Mouse (Mus musculus) CH12.LX (cell line): ENCODE measurements around the gene Olfr263. TPM values are rescaled to one million over a fixed set of nuclear protein-coding genes. Genes with fewer than 3 reads are reported as not detected.

ENCODE experiments used
- DNase-seq: peaks from one replicate; pipeline ENCODE4 v3.0.0-alpha.2; 2013; ENCODE audit errors: extremely low read depth
- H3K27ac ChIP-seq: 2 replicates; pipeline ENCODE4 v1.5.1; 2012; ENCODE audit warnings: low read depth, mild to moderate bottlenecking, control low read depth, moderate library complexity; ENCODE audit not compliant: insufficient read depth
- H3K27me3 ChIP-seq: replicated peaks from 2 replicates; pipeline ENCODE3; 2012; ENCODE audit warnings: inconsistent platforms
- H3K36me3 ChIP-seq, 2 experiments: replicated peaks in 1 of 2; 2 replicates each; pipeline versions ENCODE3 to v1.6.1; 2012; ENCODE audit warnings: inconsistent platforms in 1 of 2, low read length in 1 of 2, mild to moderate bottlenecking in 1 of 2, mixed read lengths in 1 of 2, moderate library complexity in 1 of 2; ENCODE audit not compliant: control insufficient read depth in 1 of 2, insufficient read depth in 1 of 2
- H3K4me1 ChIP-seq, 2 experiments: 2 replicates each; pipeline ENCODE4 v1.6.1; 2012; ENCODE audit warnings: inconsistent platforms in 1 of 2, moderate library complexity in 1 of 2; ENCODE audit not compliant: insufficient read depth in 2 of 2, control insufficient read depth in 1 of 2
- H3K4me2 ChIP-seq: 2 replicates; pipeline ENCODE4 v1.6.1; 2012; ENCODE audit warnings: low read depth, mild to moderate bottlenecking, control low read depth; ENCODE audit not compliant: poor library complexity, insufficient read depth, severe bottlenecking
- H3K4me3 ChIP-seq, 3 experiments: fragments of 150-350 bp in 1 of 3; sonication (generic) in 1 of 3; replicated peaks in 1 of 3; 2 replicates each; pipeline versions ENCODE3 to v1.5.1; 2011 to 2012; ENCODE audit warnings: low read depth in 2 of 3, low read length in 2 of 3, mild to moderate bottlenecking in 2 of 3, moderate library complexity in 2 of 3, control low read depth in 1 of 3, improper control_type of control experiment in 1 of 3, inconsistent platforms in 1 of 3, mixed read lengths in 1 of 3; ENCODE audit not compliant: poor library complexity in 1 of 3
- H3K79me2 ChIP-seq: replicated peaks from 2 replicates; pipeline ENCODE4 v1.6.1; 2012; ENCODE audit warnings: mild to moderate bottlenecking, moderate library complexity; ENCODE audit not compliant: control insufficient read depth, poor library complexity, insufficient read depth, severe bottlenecking; ENCODE audit errors: extremely low read depth
- H3K9ac ChIP-seq: 2 replicates; pipeline ENCODE4 v1.6.1; 2012; ENCODE audit warnings: low read depth, mild to moderate bottlenecking, control low read depth, moderate library complexity; ENCODE audit not compliant: insufficient read depth
- H3K9me3 ChIP-seq: replicated peaks from 2 replicates; pipeline ENCODE3; 2012; ENCODE audit warnings: low read length, inconsistent platforms, mixed read lengths
- CHD1 ChIP-seq: IDR thresholded peaks from 2 replicates; pipeline ENCODE4 v1.6.1; 2012; ENCODE audit warnings: low read depth, low read length, improper control_type of control experiment, inconsistent platforms
- CTCF ChIP-seq, 2 experiments: IDR thresholded peaks in 1 of 2; conservative IDR thresholded peaks in 1 of 2; 2 replicates each; pipeline ENCODE4 v1.5.1; 2011 to 2012; ENCODE audit warnings: low read depth in 2 of 2, low read length in 2 of 2, improper control_type of control experiment in 1 of 2, inconsistent platforms in 1 of 2, mild to moderate bottlenecking in 1 of 2, moderate library complexity in 1 of 2
- ELF1 ChIP-seq: IDR thresholded peaks from 2 replicates; pipeline ENCODE4 v1.6.1; 2014; ENCODE audit warnings: low read depth, mild to moderate bottlenecking, inconsistent platforms, low read length, improper control_type of control experiment
- HCFC1 ChIP-seq: IDR thresholded peaks from 2 replicates; pipeline ENCODE4 v1.6.1; 2012; ENCODE audit warnings: low read depth, mild to moderate bottlenecking, inconsistent platforms, low read length, improper control_type of control experiment
- IRF4 ChIP-seq: IDR thresholded peaks from 2 replicates; pipeline ENCODE4 v1.6.1; 2014; ENCODE audit warnings: low read depth, mild to moderate bottlenecking, inconsistent platforms, low read length, improper control_type of control experiment
- JUND ChIP-seq: conservative IDR thresholded peaks from 2 replicates; pipeline ENCODE4 v1.6.1; 2011; ENCODE audit warnings: low read depth, low read length, improper control_type of control experiment
- KAT2A ChIP-seq: IDR thresholded peaks from 2 replicates; pipeline ENCODE4 v1.6.1; 2012; ENCODE audit warnings: low read length, improper control_type of control experiment, inconsistent platforms; ENCODE audit not compliant: insufficient replicate concordance
- MAFK ChIP-seq: IDR thresholded peaks from 2 replicates; pipeline ENCODE4 v1.6.1; 2011; ENCODE audit warnings: low read length, improper control_type of control experiment; ENCODE audit not compliant: insufficient replicate concordance
- MAZ ChIP-seq: IDR thresholded peaks from 2 replicates; pipeline ENCODE4 v1.6.1; 2012; ENCODE audit warnings: low read depth, mild to moderate bottlenecking, inconsistent platforms, low read length, improper control_type of control experiment, moderate library complexity
- MEF2A ChIP-seq: IDR thresholded peaks from 2 replicates; pipeline ENCODE4 v1.6.1; 2014; ENCODE audit warnings: low read depth, mild to moderate bottlenecking, inconsistent platforms, low read length, improper control_type of control experiment, borderline replicate concordance
- MXI1 ChIP-seq: IDR thresholded peaks from 2 replicates; pipeline ENCODE4 v1.6.1; 2011; ENCODE audit warnings: mild to moderate bottlenecking, low read depth, low read length, improper control_type of control experiment
- MYC ChIP-seq: IDR thresholded peaks from 2 replicates; pipeline ENCODE4 v1.6.1; 2011; ENCODE audit warnings: low read depth, mild to moderate bottlenecking, improper control_type of control experiment, low read length
- NELFE ChIP-seq: IDR thresholded peaks from 2 replicates; pipeline ENCODE4 v1.6.1; 2011; ENCODE audit warnings: low read depth, low read length, improper control_type of control experiment
- NRF1 ChIP-seq: IDR thresholded peaks from 2 replicates; pipeline ENCODE4 v1.6.1; 2014; ENCODE audit warnings: low read depth, mild to moderate bottlenecking, inconsistent platforms, low read length, improper control_type of control experiment, moderate library complexity
- POLR2A ChIP-seq: IDR thresholded peaks from 2 replicates; pipeline ENCODE4 v1.6.1; 2011; ENCODE audit warnings: low read depth, mild to moderate bottlenecking, improper control_type of control experiment, low read length
- RAD21 ChIP-seq: IDR thresholded peaks from 2 replicates; pipeline ENCODE4 v1.6.1; 2011; ENCODE audit warnings: low read depth, mild to moderate bottlenecking, low read length, improper control_type of control experiment, moderate library complexity
- RCOR1 ChIP-seq: conservative IDR thresholded peaks from 2 replicates; pipeline ENCODE4 v1.6.1; 2012; ENCODE audit warnings: low read depth, mild to moderate bottlenecking, inconsistent platforms, low read length, improper control_type of control experiment
- SIN3A ChIP-seq: IDR thresholded peaks from 2 replicates; pipeline ENCODE4 v1.6.1; 2012; ENCODE audit warnings: low read length, improper control_type of control experiment, inconsistent platforms
- SMC3 ChIP-seq: IDR thresholded peaks from 2 replicates; pipeline ENCODE4 v1.6.1; 2011; ENCODE audit warnings: low read depth, low read length, improper control_type of control experiment
- TBP ChIP-seq: conservative IDR thresholded peaks from 2 replicates; pipeline ENCODE4 v1.6.1; 2011; ENCODE audit warnings: low read depth, low read length, improper control_type of control experiment
- TCF12 ChIP-seq: IDR thresholded peaks from 2 replicates; pipeline ENCODE4 v1.6.1; 2014; ENCODE audit warnings: low read depth, mild to moderate bottlenecking, inconsistent platforms, low read length, improper control_type of control experiment
- USF2 ChIP-seq: conservative IDR thresholded peaks from 2 replicates; pipeline ENCODE4 v1.6.1; 2011; ENCODE audit warnings: low read depth, low read length, improper control_type of control experiment
- ZNF384 ChIP-seq: IDR thresholded peaks from 2 replicates; pipeline ENCODE4 v1.6.1; 2012; ENCODE audit warnings: low read depth, low read length, improper control_type of control experiment, inconsistent platforms
- dilution Hi-C: fragments of 300-500 bp; cut with MboI; formaldehyde crosslinking; loops from 2 replicates; pipeline ENCODE4 v1.14.3; 2020; ENCODE audit warnings: low sequenced_read_pairs; ENCODE audit not compliant: extremely low pct_unique_long_range_greater_than_20kb, extremely low pct_ligation_motif_present
- in situ Hi-C: fragments of 300-500 bp; cut with MboI; formaldehyde crosslinking; loops from 3 replicates; pipeline ENCODE4 v1.14.3; 2019; ENCODE audit warnings: low sequenced_read_pairs, low pct_ligation_motif_present, low pct_unique_long_range_greater_than_20kb, mixed read lengths
- polyA plus RNA-seq: library from polyadenylated mRNA; unstranded; fragments of >175 nt; gene quantifications from 2 replicates; pipeline ENCODE4 v1.2.1, GENCODE M21; 2012; ENCODE audit warnings: low read depth; ENCODE audit not compliant: insufficient read length
- total RNA-seq, 2 experiments: library from RNA; depleted of rRNA; stranded (reverse); fragments of 300-350 nt in 1 of 2; fragments of >200 nt in 1 of 2; gene quantifications; 2 replicates each; pipeline ENCODE4 v1.2.3; 2012 to 2014

The Olfr263 gene
- total and polyA plus RNA-seq, 3 experiments = not detected

DNA sequence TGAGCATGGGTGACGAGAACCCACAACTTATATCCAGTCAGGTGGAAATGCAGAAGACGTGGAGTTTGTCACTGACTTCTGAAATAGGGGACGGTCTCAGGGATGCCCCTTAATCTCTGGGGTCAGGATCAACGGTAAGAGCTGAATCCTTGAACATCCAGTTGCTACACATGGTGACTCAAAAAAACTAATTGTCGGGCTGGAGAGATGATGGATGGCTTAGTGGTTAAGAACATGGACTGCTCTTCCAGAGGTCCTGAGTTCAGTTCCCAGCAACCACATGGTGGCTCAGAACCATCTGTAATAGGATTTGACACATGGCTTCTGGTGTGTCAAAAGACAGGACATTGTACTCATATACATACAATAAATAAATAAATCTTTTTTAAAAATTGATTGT is 26.4 kb downstream of the Olfr263 start:
- in situ Hi-C loops = loop anchor here (25.0 kb wide), 3 partner anchors 219 to 1044 kb away; no protein-coding TSS in a partner anchor
- DNase-seq = no peak
- dilution Hi-C loops = no loop called here
- no peaks in the 10 kb centered on the region for H3K79me2 ChIP-seq
- no peaks in the 10 kb centered on the region for H3K36me3 ChIP-seq
- H3K9ac ChIP-seq = no peak overlapping the region
- no peak for TF ChIP-seq NRF1
- TF ChIP-seq RCOR1 = no peak
- TF ChIP-seq TBP = peak; percentile 95
- TF ChIP-seq RAD21 = no peak
- no peak for TF ChIP-seq MYC
- no peak for TF ChIP-seq POLR2A
- H3K27ac ChIP-seq = no peak overlapping the region
- H3K4me2 ChIP-seq = no peak overlapping the region
- no peaks in the 10 kb centered on the region; a peak in 1 of 4 replicates for H3K4me1 ChIP-seq
- peaks cover 15% of the 10 kb centered on the region for H3K27me3 ChIP-seq
- H3K9me3 ChIP-seq = no peaks in the 10 kb centered on the region
- H3K4me3 ChIP-seq = no peak overlapping the region

DNA sequence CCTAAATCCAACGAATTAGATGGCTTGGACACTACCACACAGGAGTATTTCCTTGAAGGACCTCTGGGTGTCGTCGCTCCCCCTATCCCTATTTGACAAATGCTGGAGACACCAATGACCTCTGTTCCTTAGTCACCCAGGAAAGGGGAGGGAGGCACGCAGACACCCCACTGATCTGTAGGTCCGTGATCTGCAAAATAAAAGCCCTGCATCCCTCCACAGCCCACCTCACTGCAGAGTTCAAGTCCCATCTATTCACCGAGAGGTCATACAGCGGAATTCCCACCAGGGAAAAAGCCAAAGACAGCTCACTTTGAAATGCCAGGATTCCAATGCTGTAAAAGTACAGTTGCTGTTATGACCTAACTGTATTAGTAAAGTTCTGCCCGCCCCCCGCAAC is 28.6 kb downstream of the Olfr263 start:
- TF ChIP-seq NELFE (0 out of 2 replicates have a peak, but pooled peaks have one; percentile 2), MAZ (no peak)
- TF ChIP-seq, all 38 proteins: peak for 1
- in situ Hi-C loops (loop anchor here (25.0 kb wide), 3 partner anchors 221 to 1046 kb away; no protein-coding TSS in a partner anchor), dilution Hi-C loops (no loop called here)
- no peaks in the 10 kb centered on the region for H3K9me3 ChIP-seq
- no peak for DNase-seq
- H3K36me3 ChIP-seq = no peaks in the 10 kb centered on the region
- peak overlapping the region; percentile 76 for H3K4me2 ChIP-seq
- H3K27me3 ChIP-seq = peaks cover 17% of the 10 kb centered on the region
- H3K27ac ChIP-seq = no peak overlapping the region
- H3K4me3 ChIP-seq = no peak overlapping the region
- H3K79me2 ChIP-seq = no peaks in the 10 kb centered on the region
- H3K9ac ChIP-seq = no peak overlapping the region
- no peaks in the 10 kb centered on the region; a peak in 1 of 4 replicates for H3K4me1 ChIP-seq

DNA sequence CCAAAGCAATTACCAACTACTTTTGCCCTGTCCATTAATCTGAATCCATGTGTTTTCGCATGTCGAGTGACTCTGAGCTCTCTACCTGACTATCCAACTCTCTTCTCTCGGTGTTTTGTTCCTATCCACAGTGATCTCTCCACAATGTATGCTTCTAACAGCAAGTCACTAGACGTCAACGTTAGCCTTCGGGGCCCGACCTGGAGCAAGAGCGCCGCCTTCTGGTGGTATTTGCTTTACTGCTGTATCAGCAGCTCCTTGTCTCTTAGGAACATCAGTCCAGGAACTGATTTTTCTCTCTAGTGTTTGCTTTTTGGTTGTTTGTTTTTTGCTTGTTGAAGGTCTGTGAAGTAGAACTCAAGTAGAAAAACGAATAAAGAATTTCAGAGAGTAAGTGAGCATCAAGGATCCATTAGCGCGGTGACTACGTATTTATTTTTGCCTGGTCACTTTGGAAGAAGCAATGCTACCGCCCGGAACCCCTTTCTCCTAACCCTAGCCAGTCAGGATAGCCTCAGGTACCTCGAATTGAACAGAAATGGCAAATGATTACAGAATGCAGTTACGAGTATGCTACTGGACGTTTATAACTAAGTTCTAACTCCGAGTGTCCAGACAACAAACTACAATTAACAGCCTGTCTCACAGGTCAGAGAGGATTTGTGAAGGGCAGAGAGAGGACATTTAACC is 29.5 kb downstream of the Olfr263 start:
- H3K4me3 ChIP-seq = peak overlapping the region; percentile 65 to 67 (median 67)
- H3K4me1 ChIP-seq = no peaks in the 10 kb centered on the region; a peak in 1 of 4 replicates
- H3K4me2 ChIP-seq = peak overlapping the region; percentile 100
- no peaks in the 10 kb centered on the region for H3K36me3 ChIP-seq
- H3K27me3 ChIP-seq = peaks cover 18% of the 10 kb centered on the region
- H3K27ac ChIP-seq = no peak overlapping the region
- DNase-seq = peak; percentile 90
- dilution Hi-C loops = no loop called here
- peak overlapping the region; percentile 68; the same call in 1 of the 2 replicates for H3K9ac ChIP-seq
- no peaks in the 10 kb centered on the region for H3K9me3 ChIP-seq
- H3K79me2 ChIP-seq = no peaks in the 10 kb centered on the region
- in situ Hi-C loops = loop anchor here (25.0 kb wide), 3 partner anchors 222 to 1047 kb away; no protein-coding TSS in a partner anchor
- TF ChIP-seq NELFE (0 out of 2 replicates have a peak, but pooled peaks have one; percentile 29), MXI1 (peak; percentile 65; the same call in 1 of the 2 replicates), POLR2A (no peak), RCOR1 (peak; percentile 74; the same call in 1 of the 2 replicates), MAFK (peak; percentile 98), ZNF384 (no peak), SMC3 (peak; percentile 60), MEF2A (0 out of 2 replicates have a peak, but pooled peaks have one; percentile 31), HCFC1 (0 out of 2 replicates have a peak, but pooled peaks have one; percentile 33), KAT2A (0 out of 2 replicates have a peak, but pooled peaks have one; percentile 20), USF2 (no peak), CHD1 (peak; percentile 78; the same call in 1 of the 2 replicates), CTCF (conservative IDR thresholded peaks at IDR 0.05 in 1 of 2, IDR thresholded peaks at IDR 0.05 in 1 of 2; ENCODE audit: low read depth in 2 of 2, low read length in 2 of 2) (peak; percentile 87 to 92), JUND (no peak), ELF1 (peak; percentile 32; the same call in 1 of the 2 replicates), TCF12 (no peak), RAD21 (peak; percentile 85), SIN3A (peak; percentile 78), MAZ (0 out of 2 replicates have a peak, but pooled peaks have one; percentile 55), IRF4 (peak; percentile 25)
